Mouse (Mus musculus) megakaryocyte, embryonic 14.5 days (primary cell): Measurements from ENCODE around the gene Fam168a.

Source experiments
- FLI1 ChIP-seq: IDR thresholded peaks from 2 replicates; pipeline ENCODE4 v1.6.1; 2012; ENCODE audit warnings: low read length, inconsistent platforms, mixed read lengths
- GATA1 ChIP-seq: IDR thresholded peaks from 3 replicates; pipeline ENCODE4 v1.6.1; 2012; ENCODE audit warnings: mixed read lengths, low read length, inconsistent platforms, borderline replicate concordance

- TF ChIP-seq GATA1 (no peak), FLI1 (no peak)
Measured at GRCm38 (mm10) chr7:100848744-100849143, 142.3 kb downstream of the Fam168a start.
